Mouse (Mus musculus): ENCODE data around the gene Cnnm2.

DNA sequence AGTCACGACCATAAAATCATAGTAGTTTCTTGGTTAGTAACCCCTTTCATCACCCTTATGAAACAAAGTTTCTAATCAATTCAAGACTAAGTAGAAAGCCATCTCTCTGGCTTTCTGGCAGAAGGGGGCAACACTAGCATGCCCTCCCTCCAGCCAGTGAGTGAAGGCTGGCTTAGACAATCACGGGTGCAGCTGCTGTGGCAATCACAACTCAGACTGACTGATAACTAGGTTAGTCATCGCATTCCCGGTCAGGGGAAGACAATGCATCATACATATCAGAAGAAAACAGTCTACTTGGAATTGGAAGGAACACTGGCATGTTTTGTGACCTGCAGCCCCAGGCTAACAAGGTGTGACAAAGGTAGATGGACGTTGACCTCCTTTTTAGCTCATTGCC lies 138.5 kb downstream of the Cnnm2 start:
- TF ChIP-seq POLR2A (IDR thresholded peaks at IDR 0.05; ENCODE audit: low read depth, low read length) (no peak), CTCF (IDR thresholded peaks at IDR 0.05; ENCODE audit: extremely low read depth, insufficient read depth, insufficient read length, insufficient replicate concordance) (no peak)

Data from spleen, adult 2 months (tissue).